Mouse (Mus musculus) cerebellum, postnatal 25 days (tissue): ENCODE data around the gene Rfc5.

Experiments
- DNase-seq, 2 experiments: peaks; one replicate each; pipeline ENCODE4 v3.0.0; 2021; ENCODE audit warnings: mixed read lengths in 2 of 2

Gene Rfc5

GRCm38 (mm10) chr5:117374372-117375049, 14.3 kb downstream of the Rfc5 start:
- no peak for DNase-seq

- DNase-seq = no peak
Observed at GRCm38 (mm10) chr5:117373418-117373817, 15.4 kb downstream of the Rfc5 start.

- peak in 1 of 2 experiments; percentile 47 for DNase-seq
Observed at GRCm38 (mm10) chr5:117370592-117370991, 18.3 kb downstream of the Rfc5 start.

- DNase-seq = no peak
Observed at GRCm38 (mm10) chr5:117367206-117367605, 21.6 kb downstream of the Rfc5 start.

GRCm38 (mm10) chr5:117365904-117366561, 22.8 kb downstream of the Rfc5 start:
- DNase-seq = no peak

- DNase-seq = no peak
Observed at GRCm38 (mm10) chr5:117364821-117365220, 24.0 kb downstream of the Rfc5 start.

- peak; percentile 46 to 53 for DNase-seq
Observed at GRCm38 (mm10) chr5:117363066-117363782, 25.6 kb downstream of the Rfc5 start.

- DNase-seq = no peak
Observed at GRCm38 (mm10) chr5:117361590-117361989, 27.3 kb downstream of the Rfc5 start.

- DNase-seq = no peak
Observed at GRCm38 (mm10) chr5:117360631-117361541, 28.0 kb downstream of the Rfc5 start.

GRCm38 (mm10) chr5:117360228-117360515, 28.7 kb downstream of the Rfc5 start:
- no peak for DNase-seq

GRCm38 (mm10) chr5:117359497-117360227, 29.2 kb downstream of the Rfc5 start:
- no peak for DNase-seq

GRCm38 (mm10) chr5:117358725-117359124, 30.1 kb downstream of the Rfc5 start:
- peak; percentile 66 to 83 for DNase-seq

GRCm38 (mm10) chr5:117358248-117358630, 30.6 kb downstream of the Rfc5 start:
- no peak for DNase-seq

GRCm38 (mm10) chr5:117357478-117358247, 31.2 kb downstream of the Rfc5 start:
- peak in 1 of 2 experiments; percentile 56 for DNase-seq

- DNase-seq = peak; percentile 88 to 95
Observed at GRCm38 (mm10) chr5:117357129-117357477, 31.7 kb downstream of the Rfc5 start, which contains the start of gene Wsb2. Wsb2 (plus strand) TSS chr5:117357304.

GRCm38 (mm10) chr5:117356365-117357128, 32.3 kb downstream of the Rfc5 start:
- DNase-seq = peak; percentile 57 to 71

- DNase-seq = no peak
Observed at GRCm38 (mm10) chr5:117355648-117356303, 33.1 kb downstream of the Rfc5 start.

GRCm38 (mm10) chr5:117354121-117354520, 34.7 kb downstream of the Rfc5 start:
- no peak for DNase-seq

- peak; percentile 46 to 77 for DNase-seq
Observed at GRCm38 (mm10) chr5:117348279-117348678, 40.6 kb downstream of the Rfc5 start.

- no peak for DNase-seq
Observed at GRCm38 (mm10) chr5:117347838-117348237, 41.0 kb downstream of the Rfc5 start.
